Mouse (Mus musculus): ENCODE measurements around the gene Dstyk.

Dstyk gene

DNA sequence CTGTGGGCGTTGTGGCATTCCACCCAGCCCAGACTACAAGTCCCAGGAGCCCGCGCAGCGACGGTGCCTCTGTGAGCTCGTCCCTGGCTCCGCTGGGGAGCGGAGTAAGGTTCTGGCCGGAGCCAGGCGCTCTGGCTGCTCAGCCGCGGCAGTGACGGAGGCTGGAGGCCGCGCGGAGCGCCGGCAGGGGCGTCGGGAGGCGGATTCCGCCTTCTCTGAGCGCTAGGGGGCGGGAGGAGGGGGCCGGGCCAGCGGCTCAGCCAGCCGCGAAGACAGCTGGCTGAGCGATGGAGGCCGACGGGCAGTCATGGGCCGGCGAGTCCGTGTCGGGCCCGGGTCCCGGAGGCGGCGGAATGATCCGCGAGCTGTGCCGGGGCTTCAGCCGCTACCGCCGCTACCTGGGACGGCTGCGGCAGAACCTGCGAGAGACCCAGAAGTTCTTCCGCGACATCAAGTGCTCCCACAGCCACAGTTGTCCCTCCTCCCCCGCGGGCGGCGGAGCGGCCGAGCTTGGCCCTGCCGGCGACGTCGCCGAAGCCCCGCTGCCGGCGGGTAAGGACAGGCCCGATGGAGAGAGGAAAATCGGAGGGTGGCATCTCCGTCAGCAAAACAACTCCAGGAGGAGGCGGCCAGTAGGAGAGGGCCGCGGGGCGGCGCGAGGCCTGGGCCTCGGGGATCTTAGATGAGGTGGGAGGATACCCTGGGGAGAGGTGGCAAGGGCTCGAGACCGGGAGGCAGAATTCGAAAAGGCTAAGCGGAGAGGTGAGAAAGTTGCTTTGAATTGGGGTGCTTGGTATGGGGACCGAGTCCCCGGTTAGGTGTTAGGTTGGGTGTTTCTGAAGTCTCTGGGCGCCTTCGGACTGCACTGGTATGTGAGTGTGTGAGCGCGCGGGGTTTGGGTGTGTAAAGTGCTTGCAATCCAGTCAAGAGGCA, at the start of gene Dstyk:
Dstyk (plus strand) TSS at position 237 of the 933 bp plus-strand sequence.
- peak; percentile 98 for DNase-seq (ENCODE audit: low read depth)

DNA sequence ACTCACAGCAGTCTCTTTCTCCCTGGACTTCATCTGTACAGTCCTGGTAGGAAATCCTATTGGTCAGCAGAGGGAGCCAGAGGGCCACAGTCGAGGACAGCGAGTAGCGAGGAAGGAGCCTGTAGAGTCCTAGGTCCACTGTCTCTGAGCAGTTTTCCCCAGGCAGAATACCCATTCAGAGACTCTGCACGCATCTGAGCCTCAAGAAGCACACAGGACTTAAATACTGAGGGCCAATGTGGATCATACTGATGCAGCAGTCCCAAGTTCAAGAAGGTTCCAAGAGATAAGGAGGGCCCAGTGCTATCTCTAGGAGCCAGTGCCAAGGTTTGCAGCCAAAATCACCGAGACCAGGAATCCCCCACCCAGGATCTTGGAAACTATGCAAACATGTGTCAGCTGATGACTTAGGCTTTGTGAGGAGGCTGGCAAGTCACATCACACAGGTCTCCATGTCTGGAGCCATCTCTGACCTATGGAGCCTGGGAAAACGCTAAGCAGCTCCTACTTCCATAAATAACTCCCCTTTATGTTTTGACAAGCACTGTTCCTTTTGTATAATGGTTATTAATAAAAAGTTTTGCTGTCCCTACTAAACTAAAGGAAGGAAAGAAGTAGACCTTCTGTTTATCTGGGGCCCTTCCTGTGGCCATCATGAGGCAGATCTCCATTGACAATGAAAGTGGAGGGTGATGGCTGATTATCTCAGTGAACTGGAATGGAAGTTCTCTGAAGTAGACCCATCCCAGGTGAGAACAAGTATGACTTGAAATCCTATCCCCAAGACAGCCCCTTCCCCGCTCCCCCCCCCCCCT, 49.5 kb upstream of the Dstyk start:
- DNase-seq (ENCODE audit: low read depth): peak; percentile 95

DNA sequence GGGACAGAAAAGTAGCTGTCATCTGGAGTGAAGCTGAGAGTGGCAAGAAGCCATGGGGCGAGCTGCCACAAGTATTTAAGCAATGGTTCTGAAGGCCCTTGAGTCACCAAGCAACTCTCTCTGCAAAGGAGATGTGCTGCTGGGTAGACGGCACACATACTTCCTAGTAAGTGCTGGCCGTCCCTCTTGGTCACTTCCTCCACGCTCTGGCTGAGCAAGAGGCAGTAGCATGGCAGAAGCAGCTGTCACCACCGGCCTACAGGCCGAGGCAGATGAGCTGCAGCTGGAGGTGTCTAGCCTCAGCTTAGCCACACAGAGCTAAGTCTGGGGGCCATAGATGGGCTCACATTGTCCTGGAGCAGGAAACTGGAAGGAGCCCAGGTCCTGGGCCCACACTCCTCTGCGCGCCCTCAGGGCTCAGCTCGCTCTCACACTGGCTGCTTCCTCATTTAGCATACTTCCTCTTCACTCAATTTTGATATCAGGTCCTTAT, 46.6 kb upstream of the Dstyk start:
- peak; percentile 71 for DNase-seq (ENCODE audit: low read depth)

DNA sequence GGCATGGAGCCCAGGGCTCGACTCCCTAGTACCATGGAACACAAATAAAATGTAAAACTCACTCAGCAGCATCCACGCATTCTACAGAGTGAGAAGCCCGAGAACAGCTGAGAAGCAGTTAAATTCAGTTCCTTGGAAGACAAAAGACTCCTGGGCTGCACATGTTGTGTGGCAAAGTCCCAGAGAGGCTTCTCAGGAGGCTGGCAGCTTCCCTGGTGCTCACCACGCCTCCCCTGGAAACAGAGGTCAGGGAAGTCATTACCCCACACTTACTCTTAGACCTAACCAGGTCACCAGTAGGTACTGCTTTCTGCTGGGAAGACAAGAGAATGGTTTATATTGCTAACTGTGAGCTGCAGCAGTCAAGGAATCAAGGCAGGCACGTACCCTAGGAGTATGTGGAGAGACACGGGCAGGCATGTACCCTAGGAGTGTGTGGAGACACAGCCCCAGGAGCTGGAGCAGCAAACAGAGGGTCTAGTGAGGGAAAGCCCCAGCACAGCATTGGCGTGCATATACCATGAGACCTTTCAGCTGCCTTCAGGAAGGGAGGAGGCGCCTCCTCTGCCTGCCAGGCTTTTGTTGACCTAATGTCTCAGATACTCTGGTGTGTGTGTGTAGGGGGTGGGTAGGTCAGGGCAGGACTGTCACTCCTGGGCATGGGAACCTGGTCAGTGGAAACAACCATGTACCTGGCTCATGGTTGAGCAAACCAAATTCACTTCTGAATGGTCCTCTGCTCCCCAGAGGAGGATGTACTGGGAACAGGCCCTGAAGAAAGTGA, 45.9 kb upstream of the Dstyk start:
- DNase-seq (ENCODE audit: low read depth): no peak

DNA sequence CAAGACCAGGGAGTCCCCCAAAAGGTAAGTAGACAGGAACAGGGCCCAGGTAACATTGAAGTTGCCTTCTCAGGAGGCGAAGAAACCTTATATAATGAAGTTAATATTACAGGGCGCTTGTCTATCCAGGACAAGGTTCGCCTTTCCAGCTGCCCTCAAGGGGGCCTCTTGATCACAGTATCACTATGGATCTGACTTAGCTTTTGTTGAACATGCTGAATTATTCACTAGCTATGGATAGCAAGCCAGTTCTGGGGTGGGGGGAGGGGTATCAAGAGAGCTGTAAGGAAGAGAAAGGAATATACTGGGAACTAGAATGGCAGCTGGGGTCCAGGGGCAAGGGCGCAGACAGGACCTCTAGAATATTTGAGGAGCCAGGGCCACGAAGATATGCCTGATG, 45.0 kb upstream of the Dstyk start:
- no peak for DNase-seq (ENCODE audit: low read depth)

DNA sequence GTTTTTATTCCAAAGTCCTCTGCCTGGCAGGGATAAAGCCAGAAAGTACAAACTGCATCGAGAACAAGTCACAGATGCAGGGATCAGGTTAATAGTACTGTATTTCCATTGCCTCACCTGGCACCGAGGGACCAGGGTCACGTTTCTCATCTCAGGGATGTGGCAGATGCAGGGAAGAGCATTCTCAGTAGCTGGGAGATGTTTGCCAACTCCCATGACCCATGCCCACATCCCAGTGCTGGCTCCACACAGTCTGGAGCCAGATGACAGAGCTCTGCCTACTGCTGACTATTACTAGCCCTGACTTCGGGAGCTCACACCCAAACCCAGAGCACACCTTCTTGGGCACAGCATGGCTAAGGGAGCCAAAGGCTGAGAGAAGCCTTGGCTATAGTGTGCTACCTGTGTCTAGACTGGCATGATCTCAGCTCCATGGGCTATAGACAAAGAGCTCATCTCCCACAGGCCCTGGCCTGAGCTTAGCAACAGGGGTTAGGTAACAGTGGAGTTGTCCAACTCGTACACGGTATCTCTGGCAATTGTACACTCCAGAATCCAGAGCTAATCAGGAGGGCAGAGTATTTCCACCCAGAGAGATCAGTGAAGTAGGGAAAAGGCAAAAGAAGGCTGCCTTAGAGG, 44.3 kb upstream of the Dstyk start:
- DNase-seq (ENCODE audit: low read depth): no peak

DNA sequence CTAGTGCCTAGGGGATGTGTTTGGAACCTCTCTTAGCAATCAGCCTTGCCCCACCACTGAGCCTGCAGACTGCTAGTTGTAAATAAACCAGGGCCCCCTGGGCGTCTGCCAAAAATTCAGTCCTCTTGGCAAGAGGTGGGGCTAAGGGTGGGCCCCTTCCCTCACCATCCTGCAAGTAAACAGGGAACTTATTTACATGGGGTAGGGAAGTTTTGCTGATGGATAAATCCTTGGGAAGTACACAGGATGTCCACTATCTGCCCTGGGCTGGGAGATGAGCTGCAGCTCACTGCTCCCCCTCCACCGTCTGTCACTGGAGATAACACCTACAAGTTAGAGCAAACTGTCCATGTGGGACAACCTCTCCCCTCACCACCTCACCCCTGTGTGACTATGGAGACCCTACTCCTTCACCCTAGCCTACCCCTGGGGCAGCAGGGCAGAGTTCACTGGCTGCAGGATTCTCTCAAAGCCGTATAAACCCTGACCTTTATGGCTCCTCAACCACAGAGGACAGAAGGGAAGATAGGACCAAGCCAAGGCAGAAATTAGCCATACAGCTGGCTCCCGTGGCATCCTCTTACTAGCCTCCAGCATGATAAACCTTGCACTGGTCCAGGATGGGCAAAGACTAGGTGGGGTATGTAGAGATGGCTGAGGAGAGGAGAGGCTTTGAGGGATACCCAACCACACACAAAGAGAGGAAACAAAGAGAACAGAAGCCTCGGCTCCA, 43.0 kb upstream of the Dstyk start:
- peak; percentile 72 for DNase-seq (ENCODE audit: low read depth)

DNA sequence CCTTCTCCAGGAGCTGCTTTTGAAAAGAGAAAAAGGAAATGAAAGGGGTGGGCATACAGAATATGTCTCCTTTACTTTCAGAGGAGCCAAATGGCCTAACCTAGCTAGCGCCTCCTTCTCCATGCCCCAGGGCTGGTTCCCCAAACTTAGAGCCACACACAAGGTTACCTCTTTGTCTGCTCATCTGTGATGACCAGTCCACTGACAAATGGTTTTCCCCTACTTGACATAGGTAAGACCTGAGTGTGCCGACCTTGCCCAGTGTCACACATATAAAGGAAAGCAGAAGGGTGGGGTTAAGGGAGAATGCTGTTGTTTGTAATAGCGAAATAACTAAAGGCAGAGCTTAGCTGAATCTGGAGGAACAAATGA, 42.5 kb upstream of the Dstyk start:
- DNase-seq (ENCODE audit: low read depth): no peak

DNA sequence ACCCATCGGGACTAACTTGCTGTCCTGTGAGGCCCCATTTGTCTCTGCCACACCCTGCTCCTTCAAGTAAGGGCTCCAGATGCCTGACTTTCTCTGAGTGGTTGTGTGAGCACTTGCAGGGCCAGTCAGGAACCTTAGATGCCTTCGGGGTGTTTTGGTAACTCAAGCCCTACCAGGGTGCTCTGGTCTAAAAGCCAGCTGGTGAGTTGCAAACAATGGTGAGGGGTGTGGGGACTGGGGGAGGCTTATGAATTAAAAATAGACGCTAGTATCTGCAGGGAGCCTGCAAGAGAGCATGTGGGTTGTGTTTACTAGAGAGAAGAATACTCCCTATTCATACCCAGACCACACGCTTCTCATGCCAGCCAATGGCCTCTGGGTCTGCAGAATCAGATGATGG, 42.1 kb upstream of the Dstyk start:
- peak; percentile 61 for DNase-seq (ENCODE audit: low read depth)

DNA sequence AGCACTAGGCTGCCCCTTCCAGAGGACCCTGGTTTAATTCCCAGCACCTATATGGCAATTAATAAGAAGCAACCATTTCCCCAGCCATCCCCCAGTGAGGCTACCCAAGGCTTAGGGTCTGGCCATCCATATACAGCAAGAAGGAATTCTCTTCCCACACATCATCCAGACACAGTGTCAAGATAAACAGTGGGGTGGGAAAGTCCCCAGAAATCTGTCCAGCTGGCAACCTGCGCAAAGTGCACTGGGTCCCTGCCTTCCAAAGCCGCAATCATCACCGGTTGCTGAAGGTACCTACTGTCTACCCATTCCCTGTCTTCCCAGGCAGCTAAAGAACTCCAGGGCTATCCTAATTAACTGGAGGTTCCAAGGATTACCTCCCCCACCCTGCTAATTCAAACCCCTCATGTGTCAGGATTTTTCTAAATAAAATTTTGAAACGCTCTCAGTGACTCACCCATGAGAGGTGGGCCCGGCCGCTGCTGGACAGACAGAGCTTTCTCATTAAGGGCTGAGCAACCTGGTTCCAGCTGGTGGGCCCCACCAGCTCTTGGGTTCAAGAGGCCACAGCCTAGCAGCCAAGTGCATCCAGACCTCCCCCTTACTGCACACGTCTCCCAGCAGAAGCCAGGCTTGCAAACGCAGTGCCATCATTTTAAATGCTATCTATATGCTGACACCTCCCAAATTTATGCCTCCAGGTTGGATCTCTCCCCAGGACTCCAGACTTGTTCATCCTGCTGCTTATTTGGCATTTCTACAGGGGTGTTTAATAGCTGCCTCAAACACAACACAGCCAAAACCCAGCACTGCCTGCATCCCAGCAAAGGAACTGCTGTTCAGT, 40.9 kb upstream of the Dstyk start:
- DNase-seq (ENCODE audit: low read depth): peak; percentile 83

DNA sequence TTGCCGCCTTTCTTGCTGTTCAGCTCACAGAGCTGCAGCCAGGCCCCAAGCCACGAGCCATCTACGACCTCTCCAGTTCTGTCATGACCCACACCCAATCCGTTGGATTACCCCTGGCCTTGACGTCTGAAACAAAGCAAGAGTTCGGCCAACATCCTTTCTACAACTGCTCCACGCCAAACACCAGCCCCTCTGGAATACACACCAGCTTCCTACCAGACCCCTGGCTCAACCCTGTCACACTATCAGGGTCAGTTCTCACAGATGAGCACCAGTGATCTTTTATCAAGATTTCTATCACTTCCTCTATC, 40.3 kb upstream of the Dstyk start:
- no peak for DNase-seq (ENCODE audit: low read depth)

DNA sequence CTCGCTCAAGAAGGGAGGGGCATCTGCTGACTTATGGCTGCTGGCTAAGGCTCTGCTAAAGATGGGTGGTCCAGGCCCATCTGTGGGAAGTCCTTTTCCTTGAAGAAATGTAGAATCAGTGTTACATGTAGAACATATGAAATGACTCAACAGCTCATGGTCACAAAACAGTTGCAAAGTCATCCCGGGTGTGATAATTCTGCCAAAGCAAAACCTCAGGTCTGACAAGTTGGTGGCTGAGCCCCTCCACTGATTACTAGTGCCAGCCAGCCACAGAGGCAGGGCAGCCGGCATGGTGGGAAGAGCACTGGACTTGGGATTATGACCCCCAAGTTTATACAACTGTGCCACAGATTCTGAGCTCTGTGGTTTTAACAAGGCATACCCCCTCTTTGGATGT, 39.5 kb upstream of the Dstyk start:
- no peak for DNase-seq (ENCODE audit: low read depth)

DNA sequence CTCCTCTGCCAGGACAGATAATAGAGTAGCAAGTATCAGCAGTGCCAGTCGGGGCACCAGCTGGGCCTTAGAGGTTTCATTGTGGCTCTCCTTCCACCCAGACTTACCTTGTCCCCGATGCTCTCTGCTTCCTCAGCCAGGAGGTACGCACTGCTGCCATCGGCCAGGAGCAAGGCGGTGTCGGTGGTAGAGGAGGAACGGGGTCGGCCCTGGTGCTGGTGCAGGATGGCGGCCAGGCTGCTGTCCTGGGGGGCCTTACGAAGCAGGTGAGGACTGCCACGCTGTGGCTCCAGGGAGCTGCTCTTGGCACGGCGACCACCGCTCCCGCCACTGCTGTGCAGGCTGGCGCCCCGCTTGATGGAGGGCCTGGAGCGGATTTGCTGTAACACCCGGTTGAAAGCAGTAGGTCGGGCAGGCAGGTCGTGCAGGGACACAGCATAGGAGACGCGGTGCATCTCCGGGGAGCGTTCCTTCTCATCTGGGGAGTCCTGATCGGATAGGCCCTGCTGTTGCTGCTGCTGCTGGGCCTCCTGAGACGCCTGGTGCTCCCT, 36.7 kb upstream of the Dstyk start:
- no peak for DNase-seq (ENCODE audit: low read depth)

DNA sequence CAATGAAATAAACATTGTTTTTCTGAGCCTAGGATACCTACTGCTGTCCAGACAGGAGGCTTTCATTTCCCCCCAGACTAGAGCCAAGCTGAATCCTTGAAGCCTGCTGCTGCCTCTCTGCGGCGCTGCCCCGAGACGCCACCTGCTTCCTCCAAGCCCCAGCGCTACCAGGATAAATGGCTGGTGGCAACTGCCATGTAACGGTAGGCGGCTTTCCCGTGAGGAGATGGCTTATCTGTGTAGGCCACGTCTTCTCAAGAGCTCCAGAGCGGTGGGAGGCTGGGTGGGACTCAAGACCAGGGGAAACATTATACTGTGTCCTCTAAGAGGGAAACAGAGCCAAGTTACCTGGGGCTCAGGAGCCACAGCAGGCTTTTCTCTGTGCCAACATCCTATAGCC, 35.4 kb upstream of the Dstyk start:
- no peak for DNase-seq (ENCODE audit: low read depth)

DNA sequence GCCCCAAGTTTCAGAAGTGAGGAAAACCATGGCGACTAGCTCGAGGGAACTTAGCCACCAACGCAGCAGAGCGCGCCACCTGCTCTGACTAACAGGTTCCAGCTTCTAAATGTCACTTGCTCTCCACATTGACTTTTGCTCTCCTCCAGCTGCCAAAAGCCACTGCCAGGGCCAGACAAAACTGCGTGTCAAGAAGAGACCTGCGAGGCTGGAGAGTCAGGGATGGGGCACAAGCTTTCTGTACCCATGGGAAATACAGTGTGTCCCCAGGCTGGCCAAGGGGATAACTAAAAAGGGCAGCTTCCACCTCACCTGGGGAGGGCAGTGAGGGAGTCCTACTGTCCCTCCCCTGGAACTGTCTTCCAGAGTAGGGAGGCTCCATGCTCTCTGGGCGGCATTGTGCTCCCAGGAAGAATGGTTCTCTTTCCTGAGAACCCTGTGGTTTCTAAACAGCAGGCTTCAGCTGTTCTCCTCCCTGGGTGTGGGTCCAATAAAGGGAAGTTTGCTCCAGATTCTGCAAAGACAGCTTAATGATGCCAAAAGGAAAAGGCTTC, 33.3 kb upstream of the Dstyk start:
- no peak for DNase-seq (ENCODE audit: low read depth)

DNA sequence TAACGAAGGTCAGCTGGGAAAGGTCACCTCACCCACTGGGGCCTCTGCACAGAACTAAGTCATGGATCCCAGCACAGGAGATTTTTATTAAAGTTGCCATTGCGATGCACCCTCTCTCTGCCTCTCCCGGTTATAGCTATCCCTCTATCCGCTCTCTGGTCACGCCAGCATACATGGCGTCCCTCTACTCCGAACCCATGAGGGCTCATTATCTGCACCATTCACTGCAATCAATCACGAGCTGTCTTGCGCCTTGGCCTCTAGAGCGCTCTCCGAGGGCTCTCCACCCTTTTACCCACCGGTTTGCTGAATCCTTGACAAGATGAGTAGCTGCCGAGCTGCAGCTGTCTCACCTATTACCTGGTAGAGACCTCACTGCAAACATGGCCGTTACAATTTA, 32.1 kb upstream of the Dstyk start:
- DNase-seq (ENCODE audit: low read depth): no peak

DNA sequence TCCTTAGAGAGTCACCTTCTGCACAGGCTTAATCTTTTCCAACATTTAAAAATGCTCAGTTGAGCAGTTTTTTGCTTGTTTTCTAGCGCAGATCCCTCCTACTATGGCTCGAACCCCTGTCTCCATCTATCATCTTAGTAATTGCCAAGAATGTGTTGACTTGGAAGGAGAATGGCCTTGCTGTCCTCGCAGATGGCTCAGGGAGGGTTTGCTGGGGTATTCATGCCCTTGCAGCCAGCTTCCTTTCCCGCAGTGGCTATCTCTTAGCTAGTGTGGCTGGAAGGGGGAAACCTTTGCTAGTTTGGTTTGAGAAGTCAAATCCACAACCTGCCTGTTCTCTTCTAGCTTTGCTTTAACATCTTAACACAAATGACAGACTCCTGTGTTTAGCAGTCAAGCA, 31.6 kb upstream of the Dstyk start:
- DNase-seq (ENCODE audit: low read depth): no peak

DNA sequence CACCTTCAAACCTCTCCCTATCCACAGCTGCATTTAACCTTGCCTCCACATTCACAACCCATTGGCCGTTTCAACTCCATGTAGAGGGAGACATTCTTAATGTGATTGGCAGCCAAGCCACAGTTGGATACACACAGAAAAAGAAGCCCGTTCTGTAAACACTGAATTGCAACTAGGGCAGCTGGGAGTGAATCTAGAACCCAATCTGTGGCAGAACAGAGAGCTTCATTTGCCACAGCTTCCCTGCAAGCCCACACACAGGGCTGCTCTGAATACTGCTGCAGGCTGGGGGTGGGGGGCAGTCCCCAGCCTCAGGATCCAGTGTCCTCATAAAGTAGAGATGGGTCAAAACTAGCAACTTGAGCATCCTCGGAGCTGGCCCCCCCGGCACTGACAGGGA, 31.1 kb upstream of the Dstyk start:
- no peak for DNase-seq (ENCODE audit: low read depth)

DNA sequence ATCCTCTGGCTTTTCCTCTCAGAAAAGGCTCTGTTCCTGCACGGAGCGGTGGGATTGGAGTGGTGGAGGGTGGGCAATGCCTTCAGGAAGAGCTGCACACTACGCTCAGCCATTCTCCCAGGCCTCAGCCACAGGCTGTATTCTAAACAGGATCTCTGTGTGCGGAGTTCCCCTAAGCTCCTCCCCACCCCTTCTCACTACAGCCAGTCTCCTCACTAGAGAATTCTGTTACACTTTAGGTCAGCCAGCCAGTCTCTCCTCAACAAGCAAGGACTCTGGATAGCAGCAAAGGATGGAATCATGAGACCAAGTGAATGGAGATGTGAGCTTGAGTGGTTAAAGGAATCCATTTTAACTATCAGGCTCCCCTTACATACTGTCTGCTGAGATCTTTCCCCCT, 29.4 kb upstream of the Dstyk start:
- DNase-seq (ENCODE audit: low read depth): no peak
